Mouse (Mus musculus): Measurements from ENCODE around the gene 1810049J17Rik. TPM values are rescaled to one million over a fixed set of nuclear protein-coding genes. Genes with fewer than 3 reads are reported as not detected.

Gene 1810049J17Rik
- total and polyA plus RNA-seq, 2 experiments from 2014 or later = 2.1 TPM; not detected in 1

DNA sequence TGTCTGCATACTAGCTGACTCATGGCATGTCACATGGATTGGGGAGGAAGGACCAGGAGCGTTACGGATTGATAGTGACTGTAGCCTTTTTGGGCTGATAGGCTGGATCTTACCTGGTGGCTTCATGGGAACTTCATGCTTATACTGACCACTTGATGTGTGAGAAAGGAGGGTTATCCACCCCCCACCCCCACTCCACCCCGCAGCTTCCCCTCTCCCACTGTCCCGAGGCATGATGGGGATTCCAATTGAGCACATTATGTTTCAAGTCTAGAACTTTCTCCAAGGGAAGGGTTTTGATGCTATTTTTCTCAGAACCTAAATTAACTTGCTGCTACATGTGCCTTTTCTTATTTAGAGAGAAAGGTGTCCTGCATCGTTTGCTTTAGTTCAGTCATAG is 36.7 kb upstream of the 1810049J17Rik start:
- Histone ChIP-seq H3K27me3 (ENCODE audit: insufficient read depth, low read length) (no peaks in the 10 kb centered on the region), H3K9ac (no peak overlapping the region), H3K4me1 (ENCODE audit: insufficient read depth) (no peaks in the 10 kb centered on the region), H3K27ac (ENCODE audit: low read depth, low read length) (no peak overlapping the region), H3K4me3 (ENCODE audit: low read depth, low read length) (no peak overlapping the region), H3K36me3 (ENCODE audit: insufficient read depth) (no peaks in the 10 kb centered on the region; the same call in 1 of the 2 replicates), H3K4me2 (ENCODE audit: low read depth) (no peak overlapping the region), H3K9me3 (ENCODE audit: low read length) (no peaks in the 10 kb centered on the region)
- ATAC-seq (no peak), DNase-seq (no peak)
- TF ChIP-seq CTCF (IDR thresholded peaks at IDR 0.05; ENCODE audit: low read depth) = no peak
- 95% methylated on average over 5 of the region's 5 CpGs for WGBS

- no peak for DNase-seq
Measured at GRCm38 (mm10) chr15:12357459-12357858, 35.8 kb upstream of the 1810049J17Rik start.

GRCm38 (mm10) chr15:12355907-12356306 is 34.2 kb upstream of the 1810049J17Rik start:
- no peak for TF ChIP-seq CTCF (IDR thresholded peaks at IDR 0.05; ENCODE audit: low read depth)
- ATAC-seq (no peak), DNase-seq (no peak)
- Histone ChIP-seq H3K4me1 (ENCODE audit: insufficient read depth) (no peaks in the 10 kb centered on the region), H3K4me2 (ENCODE audit: low read depth) (no peak overlapping the region), H3K27ac (ENCODE audit: low read depth, low read length) (no peak overlapping the region), H3K27me3 (ENCODE audit: insufficient read depth, low read length) (no peaks in the 10 kb centered on the region), H3K4me3 (ENCODE audit: low read depth, low read length) (no peak overlapping the region), H3K36me3 (ENCODE audit: insufficient read depth) (peaks cover 6% of the 10 kb centered on the region; the same call in 1 of the 2 replicates), H3K9me3 (ENCODE audit: low read length) (no peaks in the 10 kb centered on the region), H3K9ac (no peak overlapping the region)
- 83% methylated on average over 7 of the region's 7 CpGs for WGBS

More at GRCm38 (mm10) chr15:12357459-12357858, 35.8 kb upstream of the 1810049J17Rik start:
- Histone ChIP-seq H3K27me3 (ENCODE audit: insufficient read depth, low read length) (no peaks in the 10 kb centered on the region), H3K4me1 (ENCODE audit: insufficient read depth) (no peaks in the 10 kb centered on the region), H3K4me3 (ENCODE audit: low read depth, low read length) (no peak overlapping the region), H3K27ac (ENCODE audit: low read depth, low read length) (no peak overlapping the region), H3K9ac (no peak overlapping the region), H3K9me3 (ENCODE audit: low read length) (no peaks in the 10 kb centered on the region), H3K4me2 (ENCODE audit: low read depth) (no peak overlapping the region), H3K36me3 (ENCODE audit: insufficient read depth) (peaks cover under 1% of the 10 kb centered on the region; the same call in 1 of the 2 replicates)
- no peak for ATAC-seq
- TF ChIP-seq CTCF (IDR thresholded peaks at IDR 0.05; ENCODE audit: low read depth) = no peak

DNA sequence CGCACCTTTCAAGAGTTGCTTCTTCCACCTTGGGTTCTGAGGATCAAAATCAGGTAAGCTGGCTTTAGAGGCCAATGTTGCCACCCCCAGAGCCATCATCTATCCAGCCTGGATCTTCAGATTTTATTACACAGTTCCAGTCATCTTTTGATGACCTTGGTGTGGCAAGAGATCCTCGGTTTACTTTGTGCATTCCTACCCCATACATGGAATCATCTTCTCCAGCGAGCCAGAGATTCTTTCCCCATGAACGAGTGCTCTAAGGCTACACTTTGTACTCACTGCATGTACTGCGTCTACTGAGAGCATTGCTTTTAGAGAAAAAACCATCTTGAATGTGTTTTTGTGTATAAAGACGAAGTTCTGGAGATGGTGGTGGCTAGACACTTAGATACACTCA is 33.6 kb upstream of the 1810049J17Rik start:
- Histone ChIP-seq H3K27me3 (ENCODE audit: insufficient read depth, low read length) (no peaks in the 10 kb centered on the region), H3K9me3 (ENCODE audit: low read length) (no peaks in the 10 kb centered on the region), H3K4me1 (ENCODE audit: insufficient read depth) (no peaks in the 10 kb centered on the region), H3K4me2 (ENCODE audit: low read depth) (no peak overlapping the region), H3K9ac (no peak overlapping the region), H3K36me3 (ENCODE audit: insufficient read depth) (peaks cover 6% of the 10 kb centered on the region; the same call in 1 of the 2 replicates), H3K27ac (ENCODE audit: low read depth, low read length) (no peak overlapping the region), H3K4me3 (ENCODE audit: low read depth, low read length) (no peak overlapping the region)
- DNase-seq (no peak), ATAC-seq (no peak)
- 92% methylated on average over 6 of the region's 6 CpGs for WGBS
- TF ChIP-seq CTCF (IDR thresholded peaks at IDR 0.05; ENCODE audit: low read depth) = no peak

GRCm38 (mm10) chr15:12354281-12354810 is 32.6 kb upstream of the 1810049J17Rik start:
- H3K4me3 ChIP-seq (ENCODE audit: low read depth, low read length) = no peak overlapping the region
- H3K4me2 ChIP-seq (ENCODE audit: low read depth) = no peak overlapping the region
- H3K9me3 ChIP-seq (ENCODE audit: low read length) = no peaks in the 10 kb centered on the region
- H3K27me3 ChIP-seq (ENCODE audit: insufficient read depth, low read length) = no peaks in the 10 kb centered on the region
- WGBS = 95% methylated on average over 2 of the region's 2 CpGs
- no peak for TF ChIP-seq CTCF (IDR thresholded peaks at IDR 0.05; ENCODE audit: low read depth)
- no peak overlapping the region for H3K9ac ChIP-seq
- peaks cover 13% of the 10 kb centered on the region for H3K36me3 ChIP-seq (ENCODE audit: insufficient read depth)
- DNase-seq = no peak
- H3K27ac ChIP-seq (ENCODE audit: low read depth, low read length) = no peak overlapping the region
- ATAC-seq = no peak
- H3K4me1 ChIP-seq (ENCODE audit: insufficient read depth) = no peaks in the 10 kb centered on the region

GRCm38 (mm10) chr15:12351470-12351869 is 29.8 kb upstream of the 1810049J17Rik start:
- DNase-seq (no peak), ATAC-seq (no peak)
- WGBS = 82% methylated on average over 7 of the region's 7 CpGs
- Histone ChIP-seq H3K4me1 (ENCODE audit: insufficient read depth) (no peaks in the 10 kb centered on the region), H3K36me3 (ENCODE audit: insufficient read depth) (peaks cover 19% of the 10 kb centered on the region), H3K27me3 (ENCODE audit: insufficient read depth, low read length) (no peaks in the 10 kb centered on the region), H3K27ac (ENCODE audit: low read depth, low read length) (no peak overlapping the region), H3K9ac (no peak overlapping the region), H3K9me3 (ENCODE audit: low read length) (no peaks in the 10 kb centered on the region), H3K4me3 (ENCODE audit: low read depth, low read length) (no peak overlapping the region), H3K4me2 (ENCODE audit: low read depth) (no peak overlapping the region)
- TF ChIP-seq CTCF (IDR thresholded peaks at IDR 0.05; ENCODE audit: low read depth) = no peak

DNA sequence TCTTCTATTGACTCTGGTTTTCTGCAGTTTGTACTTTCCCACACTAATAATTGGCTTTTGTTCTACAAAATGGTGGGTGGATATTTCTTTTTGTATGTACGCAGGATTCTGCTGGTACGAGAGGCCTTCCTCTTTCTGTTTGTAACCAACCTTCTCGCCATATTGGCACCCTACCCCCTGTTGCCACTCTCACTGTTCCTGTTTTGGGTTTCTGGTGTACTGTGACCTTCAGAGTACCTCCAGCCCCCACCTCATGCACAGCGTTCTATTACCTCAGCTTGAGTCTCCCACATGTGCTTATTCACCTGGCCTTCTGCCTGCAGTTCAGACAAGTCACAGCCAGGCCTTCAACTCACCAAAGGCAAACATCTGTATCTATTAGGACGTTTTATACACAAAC is 28.1 kb upstream of the 1810049J17Rik start:
- TF ChIP-seq CTCF (IDR thresholded peaks at IDR 0.05; ENCODE audit: low read depth) = no peak
- Histone ChIP-seq H3K36me3 (ENCODE audit: insufficient read depth) (peaks cover 19% of the 10 kb centered on the region), H3K4me2 (ENCODE audit: low read depth) (no peak overlapping the region), H3K4me1 (ENCODE audit: insufficient read depth) (no peaks in the 10 kb centered on the region), H3K9ac (no peak overlapping the region), H3K9me3 (ENCODE audit: low read length) (no peaks in the 10 kb centered on the region), H3K27me3 (ENCODE audit: insufficient read depth, low read length) (no peaks in the 10 kb centered on the region), H3K27ac (ENCODE audit: low read depth, low read length) (no peak overlapping the region), H3K4me3 (ENCODE audit: low read depth, low read length) (no peak overlapping the region)
- 81% methylated on average over 5 of the region's 5 CpGs for WGBS
- DNase-seq (no peak), ATAC-seq (no peak)

All from forebrain, postnatal 0 days (tissue).